Mouse (Mus musculus) liver, postnatal 0 days (tissue): Measurements from ENCODE around the gene Gm3336.

Experiments
- CTCF ChIP-seq: sonication (generic); IDR thresholded peaks from 2 replicates; pipeline ENCODE4 v1.5.1; 2016; ENCODE audit warnings: antibody characterized with exemption, low read depth
- EP300 ChIP-seq: IDR thresholded peaks from 2 replicates; pipeline ENCODE4 v1.6.1; 2016; ENCODE audit warnings: antibody characterized with exemption, low read depth, mild to moderate bottlenecking

GRCm38 (mm10) chr8:70710296-70710695, 8.0 kb upstream of the Gm3336 start:
- TF ChIP-seq EP300: no peak
- TF ChIP-seq CTCF: no peak
